Mouse (Mus musculus) embryo, embryonic 10 days (tissue): ENCODE data around the gene Il31.

Source experiments
- DNase-seq: peaks from one replicate; pipeline ENCODE4 v3.0.0-alpha.2; 2015; ENCODE audit warnings: low spot score

The Il31 gene

DNA sequence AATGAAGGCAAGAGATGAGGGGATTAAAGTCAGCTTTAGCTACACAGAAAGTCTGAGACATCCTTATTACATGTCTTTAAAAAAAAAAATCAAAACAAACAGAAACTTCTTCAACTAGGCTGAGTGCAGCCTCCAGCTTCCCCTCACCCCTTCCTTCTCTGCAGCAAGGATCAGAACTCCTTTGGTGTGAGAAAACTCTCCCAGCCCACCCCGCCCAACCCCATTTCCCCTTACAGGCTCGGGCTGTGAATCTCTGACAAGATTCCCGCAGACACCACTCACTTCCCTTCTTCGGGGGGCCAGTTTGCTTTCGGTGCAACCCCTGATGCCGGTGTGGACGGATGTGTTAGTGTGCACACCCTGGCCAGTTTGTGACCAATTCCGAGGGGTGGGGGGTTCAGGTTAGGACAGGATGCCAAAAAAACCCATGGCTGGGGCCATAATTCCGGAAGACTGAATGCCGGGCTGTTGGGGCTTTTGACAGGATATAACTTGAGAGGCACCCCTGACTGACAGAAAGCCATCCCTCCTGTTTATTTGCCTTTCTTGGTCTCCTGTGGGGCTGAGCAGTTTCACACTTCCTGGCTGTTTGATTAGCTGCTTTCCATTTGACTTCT lies 18.4 kb downstream of the Il31 start:
- peak; percentile 16 for DNase-seq

DNA sequence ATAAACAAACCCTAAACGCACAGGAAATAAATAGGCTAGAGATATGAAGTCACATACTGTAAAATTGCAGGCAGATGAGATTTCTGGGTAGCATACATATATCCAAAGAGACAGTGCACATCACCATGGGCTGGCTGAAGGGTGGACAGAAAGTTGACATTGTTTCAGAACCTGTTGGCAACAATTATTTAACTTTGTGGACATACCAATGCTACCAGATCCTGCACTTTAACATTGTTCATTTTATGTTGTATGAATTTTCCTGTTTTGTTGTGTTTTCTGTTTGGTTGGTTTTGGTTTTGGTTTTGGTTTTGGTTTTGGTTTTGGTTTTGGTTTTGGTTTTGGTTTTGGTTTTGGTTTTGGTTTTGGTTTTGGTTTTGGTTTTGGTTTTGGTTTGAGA lies 24.7 kb downstream of the Il31 start:
- no peak for DNase-seq

DNA sequence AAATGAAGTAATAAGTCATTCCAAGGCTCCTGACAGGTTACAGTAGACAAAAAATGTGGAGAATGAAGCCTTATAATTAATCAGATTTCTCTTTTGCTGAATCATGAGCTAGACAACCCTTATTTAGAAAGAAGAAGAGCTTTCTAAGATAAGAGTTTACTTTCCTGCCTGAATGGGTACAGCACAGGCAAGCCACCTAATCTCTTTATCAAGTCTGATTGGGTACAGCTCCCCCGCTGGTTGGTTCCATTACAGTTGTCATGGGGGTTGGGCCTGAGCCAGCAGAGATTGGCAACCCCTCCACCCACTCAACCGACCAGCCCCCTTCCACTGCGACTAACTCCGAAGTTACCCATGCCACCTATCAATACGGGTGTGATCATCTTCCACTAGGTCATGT lies 27.9 kb downstream of the Il31 start:
- DNase-seq: no peak

DNA sequence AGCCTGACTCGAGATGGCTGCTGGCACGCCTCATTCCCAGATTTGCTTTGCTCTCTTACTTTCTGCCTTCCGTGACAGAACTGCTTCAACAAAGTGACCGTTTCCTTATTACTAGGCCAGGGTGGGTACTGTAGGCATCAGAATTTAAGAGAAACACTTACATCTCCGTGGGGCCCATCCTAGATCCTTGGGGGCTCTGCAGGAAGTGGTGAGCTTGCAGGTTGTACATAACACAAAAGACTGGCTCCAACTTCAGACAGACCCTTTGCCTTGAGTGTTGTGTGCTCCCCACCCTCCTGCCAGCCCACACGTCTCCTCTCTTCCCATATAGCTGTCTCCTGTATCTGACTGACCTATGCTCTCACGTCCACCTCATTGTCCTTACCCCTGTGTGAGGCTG lies 37.4 kb downstream of the Il31 start:
- DNase-seq: no peak

DNA sequence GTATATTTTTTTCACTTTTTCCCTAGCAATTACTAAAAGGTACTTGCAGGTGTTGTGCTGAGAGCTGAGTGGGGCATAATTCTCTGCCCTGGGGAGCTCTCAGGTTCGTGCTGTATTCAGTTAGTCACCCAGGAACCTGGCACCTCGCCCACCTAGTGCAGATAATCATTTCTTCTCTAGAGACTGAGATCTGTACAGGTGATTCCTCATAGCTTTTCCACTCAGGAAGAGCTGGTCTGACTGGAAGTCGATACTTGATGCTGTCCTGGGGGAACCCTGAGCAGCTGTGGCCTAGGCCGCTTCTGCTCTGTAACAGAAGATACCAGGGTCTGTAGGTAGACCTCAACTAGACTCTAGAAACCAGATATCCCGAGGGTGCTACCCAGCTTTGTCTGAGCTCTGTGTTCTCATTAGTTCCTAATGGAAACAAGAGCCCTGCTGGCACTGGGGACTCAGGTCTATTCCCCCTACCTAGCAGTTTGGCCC lies 44.4 kb downstream of the Il31 start:
- no peak for DNase-seq

DNA sequence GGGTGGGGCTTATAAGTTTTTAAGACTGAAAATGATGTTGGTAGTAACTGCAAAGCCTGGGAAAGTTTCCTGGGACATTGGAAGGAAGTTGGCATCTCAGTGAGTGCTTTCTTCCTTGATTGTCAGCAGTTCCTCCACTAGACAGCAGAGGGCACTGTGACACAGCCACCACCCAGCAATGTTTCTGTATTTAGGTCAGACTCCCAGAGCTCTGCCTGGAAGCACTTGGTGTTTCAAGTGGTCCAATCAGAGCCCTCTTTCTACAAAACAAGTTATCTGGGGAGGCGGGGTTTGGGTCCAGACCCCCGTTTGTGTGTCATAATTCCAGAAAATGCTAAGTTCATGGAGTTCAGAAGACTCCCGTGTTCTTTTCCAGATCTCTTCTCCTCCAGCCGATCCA lies 45.2 kb downstream of the Il31 start:
- peak; percentile 80 for DNase-seq

DNA sequence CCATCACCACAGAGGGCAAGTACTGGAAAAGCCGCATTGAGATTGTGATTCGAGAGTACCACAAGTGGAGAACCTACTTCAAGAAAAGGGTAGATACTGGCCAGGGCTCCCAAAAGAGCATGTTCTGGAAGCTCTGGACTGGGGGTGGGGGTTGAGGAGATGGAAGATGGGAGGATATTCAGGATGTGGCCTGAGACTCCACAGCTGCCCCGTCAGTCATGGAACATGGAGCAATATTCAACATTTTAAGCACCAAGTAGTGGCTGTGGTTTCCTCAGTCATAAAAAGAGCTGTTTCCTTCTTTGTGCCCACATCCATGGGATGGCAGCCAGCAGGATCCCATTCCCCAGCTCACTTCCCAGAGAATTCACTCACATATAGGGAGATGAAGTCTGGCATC lies 47.0 kb downstream of the Il31 start:
- DNase-seq: no peak

DNA sequence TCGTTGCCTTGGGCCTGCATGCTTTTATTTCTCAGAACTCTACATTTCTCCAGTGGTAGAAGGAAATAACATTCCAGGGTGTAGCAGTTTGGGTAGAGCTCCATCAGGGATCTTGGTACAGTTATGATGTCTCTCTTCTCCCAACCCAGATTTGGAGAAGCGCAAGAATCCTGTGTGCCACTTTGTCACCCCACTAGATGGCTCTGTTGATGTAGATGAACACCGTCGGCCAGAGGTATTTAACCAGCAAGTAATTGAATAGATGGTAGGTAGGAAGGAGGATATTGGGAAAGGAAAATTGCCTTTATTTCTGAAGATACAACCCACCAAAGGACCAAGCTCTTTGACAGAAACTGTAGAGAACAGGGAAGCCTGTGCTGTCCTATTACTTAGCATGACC lies 48.6 kb downstream of the Il31 start:
- peak; percentile 21 for DNase-seq

DNA sequence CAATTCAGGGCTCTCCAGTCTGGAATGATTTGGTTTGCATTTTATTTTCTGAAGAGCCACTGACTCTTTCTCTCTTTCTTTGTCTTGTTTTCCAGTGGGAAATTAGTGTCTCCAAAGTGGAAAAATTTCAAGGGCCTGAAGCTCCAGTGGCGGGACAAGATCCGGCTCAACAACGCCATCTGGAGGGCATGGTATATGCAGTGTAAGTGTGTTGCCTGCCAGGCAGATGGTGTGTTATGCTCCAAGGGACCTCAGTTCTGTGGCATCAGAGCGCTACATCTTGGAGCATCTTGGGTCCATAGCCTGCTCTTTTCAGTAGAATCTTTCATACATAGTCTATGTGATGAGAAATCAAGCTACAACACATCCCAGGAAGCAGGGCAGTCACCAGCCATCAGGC lies 49.3 kb downstream of the Il31 start:
- peak; percentile 49 for DNase-seq

DNA sequence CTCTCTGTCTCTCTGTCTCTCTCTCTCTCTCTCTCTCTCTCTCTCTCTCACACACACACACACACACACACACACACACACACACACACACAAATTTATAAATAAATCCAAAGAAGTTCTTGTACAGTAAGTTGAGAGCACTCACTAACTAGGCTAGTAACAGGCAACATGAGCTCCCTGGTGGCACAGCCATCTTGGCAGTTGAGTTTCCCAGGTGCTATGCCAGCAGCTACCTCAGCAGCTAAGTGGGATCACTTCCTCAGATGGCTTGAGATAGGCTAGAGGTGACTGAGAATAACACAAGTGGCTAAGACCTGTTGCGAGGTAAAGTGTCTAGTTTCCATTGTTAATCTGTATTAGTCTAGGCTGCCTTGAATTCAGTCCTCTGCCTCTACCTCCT lies 50.0 kb downstream of the Il31 start:
- no peak for DNase-seq

DNA sequence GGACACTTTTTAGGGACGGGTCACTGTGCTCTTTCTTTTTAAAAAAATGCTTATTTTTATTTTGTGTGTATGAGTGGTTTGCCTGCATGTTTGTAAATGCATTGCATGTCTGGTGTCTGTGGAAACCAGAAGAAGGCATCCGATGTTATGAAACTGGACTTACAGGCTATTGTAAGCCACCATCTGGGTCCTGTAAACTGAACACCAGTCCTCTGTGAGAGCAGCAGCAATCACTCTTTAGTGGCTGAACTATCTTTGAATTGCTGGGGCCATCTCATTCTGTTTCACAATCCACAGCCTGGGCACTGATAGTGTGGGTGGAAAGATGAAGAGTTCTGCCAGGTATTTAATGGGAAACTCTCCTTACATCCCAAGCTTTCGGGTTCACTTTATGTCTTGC lies 50.9 kb downstream of the Il31 start:
- no peak for DNase-seq

DNA sequence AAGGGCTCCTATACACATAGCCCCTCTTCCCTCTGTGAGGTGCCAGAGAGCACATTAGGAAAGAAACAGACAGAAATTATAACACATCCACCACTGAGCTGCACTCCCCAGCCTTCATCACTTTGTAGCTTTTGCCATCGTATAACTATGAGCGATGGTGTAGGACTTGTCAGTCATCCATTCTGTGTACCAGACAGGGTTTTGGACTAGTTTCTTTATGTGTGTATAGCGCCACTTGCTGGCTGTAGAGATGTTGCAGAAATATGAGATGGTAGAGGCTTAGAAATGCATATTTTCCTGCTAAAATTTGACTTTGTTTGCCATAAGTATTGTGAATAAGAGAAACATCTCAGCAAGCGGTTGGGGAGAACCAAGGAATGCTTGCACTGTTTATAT lies 52.5 kb downstream of the Il31 start:
- DNase-seq: peak; percentile 66

DNA sequence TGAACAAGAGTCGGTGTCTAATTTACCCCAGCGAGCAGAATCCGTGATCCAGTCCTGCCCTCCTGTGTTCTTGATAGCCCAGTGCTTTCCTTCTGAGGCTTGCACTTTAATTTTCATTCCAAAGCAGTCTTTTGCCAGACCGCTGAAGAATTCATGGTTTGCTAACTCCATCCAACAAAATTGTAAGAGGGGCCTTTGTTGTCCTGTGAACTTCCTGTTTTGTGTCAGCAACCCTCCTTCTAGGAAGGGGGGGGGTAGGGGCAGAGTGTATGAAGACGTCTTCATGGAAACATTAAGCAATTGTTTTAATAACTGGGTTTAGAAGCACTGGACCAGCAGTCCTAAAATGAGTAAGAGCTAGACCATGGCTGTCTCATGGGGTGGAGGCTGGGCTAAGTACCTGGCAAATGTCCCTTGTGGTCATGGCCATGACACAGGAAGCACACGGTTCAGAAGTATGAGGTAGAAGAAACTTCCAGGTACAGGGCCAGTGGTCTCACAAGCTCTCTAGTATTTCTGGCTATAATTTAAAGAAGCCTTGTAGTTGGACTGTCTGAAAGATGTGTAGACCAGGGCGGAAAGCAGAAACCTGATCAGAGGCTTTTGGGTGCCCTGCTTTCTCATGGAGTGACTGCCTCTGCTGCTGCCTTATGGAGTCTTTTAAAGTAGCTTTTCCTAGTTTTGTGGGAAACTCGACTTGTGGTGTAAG lies 53.1 kb downstream of the Il31 start:
- no peak for DNase-seq

DNA sequence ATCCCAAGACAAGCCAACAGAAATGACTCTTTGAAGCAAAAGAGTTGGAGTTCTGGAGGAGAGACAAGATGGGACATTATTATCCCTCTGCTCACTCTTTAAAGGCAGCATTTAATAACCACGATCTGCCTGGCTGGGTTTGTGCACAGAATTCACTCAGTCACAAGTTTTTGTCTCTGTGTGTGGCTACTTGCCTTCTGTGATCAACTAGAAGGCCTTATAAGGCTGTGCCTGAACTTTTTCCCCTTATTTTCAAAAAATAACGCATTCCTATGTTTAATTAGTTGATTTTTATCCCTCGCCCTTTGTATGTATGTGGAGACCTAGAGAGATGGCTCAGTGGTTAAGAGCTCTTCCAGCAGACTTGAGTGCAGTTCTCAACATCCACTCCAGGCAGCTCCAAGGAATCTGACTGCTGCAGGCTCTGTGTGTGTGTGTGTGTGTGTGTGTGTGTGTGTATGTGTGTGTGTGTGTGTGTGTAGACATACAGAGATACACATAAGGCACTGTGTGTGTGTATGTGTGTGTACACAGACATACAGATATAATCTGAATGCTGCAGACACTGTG lies 56.9 kb downstream of the Il31 start:
- DNase-seq: no peak

DNA sequence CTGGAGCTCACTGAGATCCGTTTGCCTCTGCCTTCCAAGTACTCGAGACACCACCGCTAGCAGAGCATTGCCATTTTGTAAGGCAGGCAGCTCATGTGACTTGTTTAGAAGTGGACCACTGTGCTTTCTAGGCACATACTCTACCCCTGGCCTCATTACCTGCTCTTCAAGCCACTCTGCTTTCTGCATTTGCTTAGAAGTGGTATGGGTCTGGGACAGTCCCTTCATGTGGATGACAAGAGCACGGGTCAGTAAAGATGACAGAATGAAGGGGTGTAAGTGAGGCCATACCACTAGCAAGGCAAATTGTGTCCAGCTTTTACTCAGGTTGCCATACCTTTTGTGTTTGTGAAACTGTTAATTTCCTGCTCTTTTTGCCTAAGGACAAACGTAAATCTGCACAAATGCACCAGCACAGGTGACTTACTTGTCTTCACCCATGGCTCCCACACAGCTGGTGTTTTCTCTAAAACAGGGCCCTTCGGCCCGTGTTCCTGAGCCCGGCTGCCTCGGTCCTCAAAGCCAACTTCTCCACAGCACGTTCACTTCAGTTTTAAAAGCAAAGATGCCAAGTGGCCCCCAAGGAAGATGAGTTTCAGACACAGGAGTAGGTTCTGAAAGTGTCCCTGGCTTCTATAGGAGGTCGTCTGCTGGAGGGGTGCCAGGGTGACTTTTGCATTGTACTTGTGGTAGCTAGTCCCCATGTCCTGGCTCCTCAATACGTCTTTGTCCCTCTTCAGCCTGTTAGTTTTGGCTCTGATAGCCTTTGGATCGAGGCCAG lies 57.6 kb downstream of the Il31 start:
- DNase-seq: no peak
